Mouse (Mus musculus) brain, embryonic 14.5 days (tissue): Measurements from ENCODE around the gene Sel1l3. TPM values are rescaled to one million over a fixed set of nuclear protein-coding genes. Genes with fewer than 3 reads are reported as not detected.

Experiments used
- DNase-seq: peaks from one replicate; pipeline ENCODE4 v3.0.0-alpha.2; 2011; ENCODE audit warnings: low read depth
- CTCF ChIP-seq: fragments of 200-500 bp; IDR thresholded peaks from 2 replicates; pipeline ENCODE4 v1.5.1; 2012; ENCODE audit warnings: inconsistent platforms, mild to moderate bottlenecking, moderate library complexity, borderline replicate concordance; ENCODE audit not compliant: insufficient read depth, insufficient read length; ENCODE audit errors: extremely low read depth
- POLR2A ChIP-seq: fragments of 200-500 bp; IDR thresholded peaks from 2 replicates; pipeline ENCODE4 v1.6.1; 2012; ENCODE audit warnings: mild to moderate bottlenecking, inconsistent platforms, borderline replicate concordance; ENCODE audit not compliant: poor library complexity, insufficient read depth, insufficient read length, severe bottlenecking; ENCODE audit errors: extremely low read depth
- polyA plus RNA-seq: library from polyadenylated mRNA; depleted of rRNA; stranded (reverse); fragments of >200 nt; gene quantifications from 2 replicates; pipeline ENCODE4 v1.2.3, GENCODE M21; 2012

Gene Sel1l3
- polyA plus RNA-seq, 1 experiment: 15.5 TPM

DNA sequence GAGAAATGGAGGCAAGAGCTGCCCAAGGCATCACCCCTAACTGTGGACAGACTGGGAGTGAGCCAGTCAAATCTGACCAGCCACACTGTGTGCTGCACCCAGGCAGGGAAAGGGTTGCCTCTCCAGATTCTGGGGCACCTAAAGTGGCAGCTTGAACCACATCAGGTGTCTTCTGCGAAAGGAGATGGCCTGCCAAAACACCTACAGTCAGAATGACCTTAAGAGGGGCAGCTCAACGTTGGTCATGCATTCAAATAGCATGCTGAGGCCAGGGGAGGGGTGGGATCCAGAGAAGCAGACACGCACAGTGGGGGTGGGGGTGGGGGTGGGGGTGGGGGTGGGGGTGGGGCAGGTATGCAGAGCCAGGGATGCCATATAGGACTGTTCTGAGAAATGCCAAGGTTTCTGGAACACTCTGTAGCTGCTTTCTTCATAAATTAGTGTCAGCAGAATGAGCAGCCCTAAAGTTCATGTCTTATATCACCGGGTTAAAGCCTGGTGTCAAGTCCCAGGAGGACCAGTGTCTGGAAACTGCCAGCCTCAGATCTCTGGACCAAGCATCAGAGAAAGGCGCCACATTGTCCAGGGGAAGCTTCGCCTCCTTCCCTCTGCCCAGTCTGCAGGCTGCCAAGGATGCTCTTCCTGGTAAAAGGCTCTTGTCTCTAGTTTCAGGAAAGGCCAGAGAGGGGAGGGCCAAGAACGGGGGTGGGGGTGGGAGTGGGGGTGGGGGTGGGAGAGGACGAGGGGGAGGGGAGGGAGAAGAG, 65.4 kb downstream of the Sel1l3 start:
- no peak for DNase-seq
- TF ChIP-seq CTCF: no peak
- TF ChIP-seq POLR2A: no peak

DNA sequence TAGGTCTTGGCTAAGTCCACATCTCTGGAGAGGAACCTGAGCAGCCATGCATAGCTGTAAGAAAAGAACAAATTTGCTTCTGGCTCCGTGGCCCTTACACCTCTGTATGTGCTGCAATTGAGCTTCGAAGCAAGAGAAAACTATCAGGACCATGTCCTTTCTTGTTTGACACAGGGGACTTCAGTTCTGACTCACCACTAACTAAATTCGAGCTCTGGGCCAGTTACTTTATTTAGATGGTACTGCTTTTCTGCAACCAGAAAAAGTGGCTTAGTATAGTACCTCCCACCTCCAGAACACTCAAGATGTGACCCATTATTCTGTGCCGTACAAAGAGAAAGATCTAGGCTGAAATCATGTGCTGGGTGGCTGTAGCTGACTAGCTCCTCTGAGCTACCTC, 66.3 kb downstream of the Sel1l3 start:
- TF ChIP-seq POLR2A (no peak), CTCF (no peak)
- DNase-seq: no peak

DNA sequence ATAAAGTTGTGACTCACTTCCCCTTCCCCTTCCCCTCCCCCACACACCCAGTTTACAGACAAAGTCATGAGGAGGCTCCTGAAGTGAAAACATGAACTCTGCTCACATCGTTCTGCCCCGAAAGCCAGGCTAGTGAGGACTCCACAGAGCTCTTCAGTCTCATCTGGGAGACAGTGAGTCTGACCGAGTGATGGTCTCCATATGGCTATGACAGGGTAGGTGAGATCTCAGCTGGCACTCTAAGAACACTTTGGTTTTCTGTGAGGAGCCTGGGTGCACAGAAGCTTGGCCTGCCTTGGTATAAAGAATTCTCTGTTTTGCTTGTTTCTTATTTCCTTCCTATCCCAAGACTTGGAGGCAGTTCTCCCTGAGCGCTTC, 67.1 kb downstream of the Sel1l3 start:
- DNase-seq: no peak
- TF ChIP-seq CTCF (no peak), POLR2A (no peak)

DNA sequence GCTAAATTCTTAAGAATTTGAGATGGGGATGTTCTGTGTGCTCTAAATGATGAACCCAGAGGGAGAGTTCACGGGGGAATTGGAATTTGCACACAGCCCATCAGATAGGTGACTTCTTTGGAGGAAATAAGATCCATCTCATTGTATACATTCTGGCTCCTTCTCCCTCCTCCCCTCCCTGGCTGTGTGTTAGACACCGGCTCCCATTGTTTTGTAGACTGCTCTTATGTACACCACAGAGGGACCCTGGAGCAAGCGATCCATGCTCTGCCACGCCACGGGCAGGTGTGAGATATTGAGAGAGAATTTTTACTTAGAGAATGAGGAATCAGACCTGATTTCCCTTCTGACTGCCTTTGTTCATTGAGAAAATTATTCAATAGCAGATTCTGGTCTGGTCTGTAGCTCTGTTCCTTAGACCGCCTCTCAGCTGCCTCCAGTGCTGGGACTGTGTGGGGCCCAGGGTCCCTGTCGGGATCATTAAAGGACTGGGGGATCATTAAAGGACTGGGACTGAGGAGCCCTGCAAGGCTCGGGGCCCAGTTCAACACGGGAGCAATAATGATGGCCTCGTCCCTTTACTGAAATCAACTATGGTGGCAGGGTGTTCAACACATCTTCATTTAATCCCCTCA, 67.6 kb downstream of the Sel1l3 start:
- TF ChIP-seq CTCF (no peak), POLR2A (no peak)
- no peak for DNase-seq

DNA sequence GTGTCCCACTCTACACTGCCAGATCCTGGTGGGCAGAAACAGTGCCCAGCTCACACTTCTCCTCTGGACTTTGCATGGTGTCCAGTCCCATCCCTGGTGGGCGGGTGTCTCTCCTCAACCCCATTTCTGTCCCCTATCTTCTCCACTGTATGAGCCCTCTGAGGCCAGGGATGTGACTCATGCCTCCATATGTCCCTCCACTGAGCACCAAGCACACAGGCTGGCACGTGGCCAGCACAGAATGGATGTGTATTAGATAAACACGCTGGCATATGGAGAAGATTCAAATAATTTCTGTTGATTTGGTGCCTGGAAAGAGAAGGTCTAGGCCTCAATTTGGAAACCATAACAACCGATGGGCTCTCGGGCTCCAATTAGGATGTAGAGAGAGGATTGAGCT, 71.1 kb downstream of the Sel1l3 start:
- TF ChIP-seq POLR2A (no peak), CTCF (no peak)

DNA sequence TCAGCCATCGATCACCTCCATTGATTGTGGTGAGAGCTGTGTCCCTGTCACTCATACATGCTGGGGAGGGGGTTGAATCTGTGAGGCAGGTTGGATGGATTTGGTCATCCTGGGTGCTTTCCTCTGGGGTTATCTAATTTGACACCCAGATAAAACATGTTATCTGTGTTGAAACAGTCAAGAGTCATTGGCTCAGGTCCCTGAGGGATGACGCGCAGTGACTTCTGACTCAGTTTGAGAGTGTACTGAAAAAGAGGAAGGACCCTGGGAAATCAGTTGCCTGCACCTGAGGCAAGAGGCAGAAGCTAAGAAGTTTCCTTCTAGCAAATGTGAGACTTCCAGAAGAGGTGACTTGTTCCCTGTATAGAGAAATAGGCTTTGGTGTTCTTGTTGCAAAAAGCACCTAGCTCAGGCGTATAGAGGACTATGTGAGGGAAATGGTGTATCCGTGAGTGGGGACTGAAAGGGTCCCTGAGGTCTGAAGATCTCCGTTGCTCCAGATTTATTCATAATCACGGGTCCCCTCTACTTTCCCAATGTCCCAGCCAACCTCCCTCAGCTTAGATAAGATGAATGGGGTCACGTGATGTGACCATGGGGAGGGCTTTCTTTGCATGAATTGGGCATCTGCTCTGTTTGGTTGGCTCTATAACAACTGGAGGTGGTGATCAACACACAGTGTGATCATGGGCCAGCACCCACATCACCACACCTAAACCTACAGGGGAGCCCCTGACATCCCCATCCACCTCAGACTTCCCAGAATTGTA, 73.4 kb downstream of the Sel1l3 start:
- no peak for TF ChIP-seq POLR2A
- no peak for TF ChIP-seq CTCF
- DNase-seq: no peak

More for the DNA sequence above, 71.1 kb downstream of the Sel1l3 start:
- DNase-seq: peak; percentile 68

DNA sequence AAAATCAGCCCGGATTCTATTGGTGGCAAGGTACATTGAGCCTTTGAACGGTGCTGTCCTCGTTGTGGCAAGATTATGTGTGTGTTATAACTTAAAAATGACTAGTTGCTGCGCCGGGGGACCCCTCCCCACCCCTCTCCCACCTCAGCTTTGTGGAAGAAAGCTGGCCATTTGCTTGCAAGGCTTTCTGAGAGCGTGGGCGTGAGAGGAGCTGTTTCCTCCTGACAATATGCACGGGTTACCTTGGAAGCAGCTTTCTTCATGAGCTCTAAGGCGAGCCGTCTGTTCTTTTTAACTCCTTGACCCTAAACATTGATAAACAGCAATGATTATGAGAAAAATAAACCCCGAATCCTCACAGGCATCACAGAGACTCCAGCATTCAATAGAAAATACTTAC, 74.2 kb downstream of the Sel1l3 start:
- no peak for TF ChIP-seq POLR2A
- TF ChIP-seq CTCF: no peak
- peak; percentile 70 for DNase-seq

DNA sequence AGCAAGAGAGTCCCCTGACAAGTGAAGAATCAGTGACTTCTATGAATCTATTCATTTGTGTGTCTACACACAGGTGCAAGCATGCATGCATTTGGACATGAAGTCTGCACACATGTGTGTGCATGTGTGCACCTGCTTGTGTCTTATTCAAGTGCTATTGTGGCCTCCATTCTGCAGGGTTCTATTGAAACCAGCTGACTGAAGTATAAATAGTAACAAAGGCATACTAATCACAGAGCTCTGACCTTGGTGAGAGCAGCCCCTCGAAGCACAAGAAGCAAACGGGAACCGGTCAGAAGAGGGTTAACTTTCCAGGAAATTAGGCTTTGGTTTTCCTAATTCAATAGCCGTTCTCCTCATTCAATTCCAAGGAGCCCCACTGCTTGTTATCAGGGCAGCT, 74.6 kb downstream of the Sel1l3 start:
- DNase-seq: peak; percentile 58
- TF ChIP-seq POLR2A: no peak
- TF ChIP-seq CTCF: no peak

DNA sequence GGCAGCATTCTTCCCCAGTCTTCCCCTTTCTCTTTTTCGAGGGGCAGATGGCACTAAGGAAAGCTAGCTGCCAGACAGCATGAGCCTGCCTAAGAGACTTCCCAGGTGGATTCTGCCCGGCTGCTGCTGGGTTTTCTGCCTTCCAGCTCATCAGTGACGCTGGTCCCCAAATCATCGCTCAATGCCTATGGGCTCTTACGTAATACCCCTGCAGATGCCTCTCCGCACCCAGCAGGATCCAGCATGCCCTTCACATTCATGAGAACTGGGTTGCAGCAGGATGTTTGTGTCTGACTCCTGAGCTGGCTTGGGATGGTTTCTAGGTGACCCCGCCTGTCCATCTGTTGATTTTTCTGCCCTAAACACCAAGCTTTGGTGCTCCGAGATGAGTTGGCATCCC, 75.7 kb downstream of the Sel1l3 start:
- no peak for TF ChIP-seq POLR2A
- TF ChIP-seq CTCF: no peak
- peak; percentile 64 for DNase-seq

DNA sequence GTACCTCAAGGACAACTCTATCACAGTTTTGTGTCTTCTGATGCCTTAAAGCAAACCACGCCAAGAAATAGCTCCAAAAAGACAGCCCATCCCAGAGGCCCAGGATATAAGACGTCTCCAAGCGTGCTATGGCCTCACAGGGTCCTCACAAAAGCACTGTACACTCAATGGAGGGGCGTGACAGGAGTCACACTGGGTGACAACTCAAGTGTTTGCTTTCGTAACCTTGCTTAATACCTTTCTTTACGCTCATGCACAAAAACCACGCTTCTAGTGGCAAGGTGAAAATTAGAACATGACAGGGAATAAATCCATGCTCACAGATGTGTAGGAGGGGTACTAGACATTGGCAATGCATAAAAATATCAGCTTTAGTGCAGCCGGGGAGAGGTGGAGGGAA, 77.7 kb downstream of the Sel1l3 start:
- DNase-seq: no peak
- TF ChIP-seq POLR2A (no peak), CTCF (no peak)

DNA sequence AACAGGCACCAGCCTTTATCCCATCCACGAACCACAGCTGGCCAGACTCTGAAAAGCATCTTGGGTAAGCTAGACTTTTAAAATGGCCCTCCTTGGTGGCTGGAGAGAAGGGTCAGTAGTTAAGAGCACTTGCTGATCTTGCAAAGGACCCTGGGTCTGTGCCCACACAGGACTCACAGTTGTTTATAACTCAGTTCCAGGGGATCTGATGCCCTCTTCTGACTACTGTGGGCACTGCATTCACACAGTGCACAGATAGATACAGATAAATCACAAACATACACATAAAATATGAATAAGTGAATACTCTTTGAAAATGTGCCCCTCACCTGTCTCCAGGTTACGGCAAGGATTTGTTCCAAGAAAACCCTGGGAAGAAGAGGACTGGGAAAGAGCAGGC, 79.7 kb downstream of the Sel1l3 start:
- DNase-seq: no peak
- TF ChIP-seq POLR2A (no peak), CTCF (peak; percentile 19; the same call in 1 of the 2 replicates)

DNA sequence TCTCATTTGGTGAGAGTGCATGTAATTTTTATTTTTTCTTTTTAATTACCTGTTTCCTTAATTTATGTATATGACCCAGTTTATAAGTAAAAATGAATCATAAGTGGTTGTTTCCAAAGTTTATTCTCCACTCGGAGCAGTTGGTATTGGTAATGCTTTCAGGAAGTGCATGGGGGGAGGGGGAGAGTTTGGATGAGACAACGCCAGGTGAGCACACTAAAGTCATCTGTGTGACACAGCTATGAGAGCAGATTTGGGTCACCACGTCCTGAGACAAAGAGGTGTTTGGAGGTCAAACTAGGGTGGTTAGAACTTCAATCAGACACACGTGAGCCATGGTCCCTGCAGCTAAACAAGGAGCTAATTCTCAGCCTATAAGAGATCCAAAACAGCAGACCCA, 89.0 kb downstream of the Sel1l3 start:
- TF ChIP-seq CTCF (no peak), POLR2A (no peak)
- DNase-seq: no peak
